Comparison of ENCODE assay signal across 21 mouse cellular contexts in genomic region chr3:9425661-9426060, GRCm38 (mm10).
DNase-seq lines count a peak whose midpoint lies in the region; ATAC-seq and TF ChIP-seq lines count a peak whose summit lies in the region.
"Had no signal": no experiment of that assay in that cellular context is flagged by ENCODE, and none has a peak within 500 bp of the region (broad histone marks: within the 10 kb centered on the region; RNA-seq: fewer than 3 reads in every experiment).

No protein-coding gene starts in this region.

- peak; percentile 22 for DNase-seq in forebrain, embryonic 11.5 days (ENCODE audit: low spot score)
- peak; percentile 66 for DNase-seq in heart, adult 11 months
- no peak for DNase-seq in heart, adult 8-10 months (ENCODE audit: low spot score)
- DNase-seq in midbrain, embryonic 11.5 days (ENCODE audit: low spot score, missing footprints): peak; percentile 59
- DNase-seq in midbrain, postnatal 0 days (ENCODE audit: low spot score): no peak
- DNase-seq: adrenal gland, adult 2 months; adrenal gland, adult 8-10 months; adrenal gland, postnatal 10 days; adrenal gland, postnatal 14 days; adrenal gland, postnatal 25 days; adrenal gland, postnatal 36 days; B cell, adult 2 months; cerebellum, adult 11 months; cerebellum, adult 11-12 months; cerebellum, adult 18-20 months had no signal

- H3K9me3 ChIP-seq in forebrain, embryonic 11.5 days (ENCODE audit: control insufficient read depth, low read length): no peaks in the 10 kb centered on the region
- H3K9me3 ChIP-seq in forebrain, embryonic 13.5 days (replicated peaks): no peaks in the 10 kb centered on the region
- no peaks in the 10 kb centered on the region for H3K9me3 ChIP-seq in midbrain, embryonic 11.5 days (ENCODE audit: control insufficient read depth, low read length)
- H3K9me3 ChIP-seq in midbrain, postnatal 0 days (ENCODE audit: low read length): no peaks in the 10 kb centered on the region
- H3K9me3 ChIP-seq: G1E had no signal

- 95% methylated on average over 5 of the region's 5 CpGs for WGBS in forebrain, embryonic 11.5 days
- WGBS in forebrain, embryonic 13.5 days: 94% methylated on average over 5 of the region's 5 CpGs
- 93% methylated on average over 5 of the region's 5 CpGs for whole genome bisulfite sequencing in midbrain, embryonic 11.5 days
- 92% methylated on average over 5 of the region's 5 CpGs for WGBS in midbrain, postnatal 0 days

- H3K4me2 ChIP-seq in forebrain, embryonic 11.5 days (ENCODE audit: low read depth, low read length, severe bottlenecking): no peak overlapping the region
- no peak overlapping the region for H3K4me2 ChIP-seq in forebrain, embryonic 13.5 days
- H3K4me2 ChIP-seq in midbrain, embryonic 11.5 days: no peak overlapping the region
- no peak overlapping the region for H3K4me2 ChIP-seq in midbrain, postnatal 0 days (ENCODE audit: low read depth, low read length, poor library complexity, severe bottlenecking)

- no peak for TF ChIP-seq CTCF in midbrain, postnatal 0 days (IDR thresholded peaks at IDR 0.05)

- H3K27ac ChIP-seq in forebrain, embryonic 11.5 days (ENCODE audit: low read depth, low read length): no peak overlapping the region
- no peak overlapping the region for H3K27ac ChIP-seq in forebrain, embryonic 13.5 days
- no peak overlapping the region for H3K27ac ChIP-seq in midbrain, embryonic 11.5 days (ENCODE audit: low read depth, low read length)
- H3K27ac ChIP-seq in midbrain, postnatal 0 days (ENCODE audit: low read depth, low read length): no peak overlapping the region

- no peak overlapping the region for H3K9ac ChIP-seq in forebrain, embryonic 11.5 days (ENCODE audit: low read length)
- no peak overlapping the region for H3K9ac ChIP-seq in forebrain, embryonic 13.5 days
- no peak overlapping the region for H3K9ac ChIP-seq in midbrain, embryonic 11.5 days (ENCODE audit: low read length)
- no peak overlapping the region for H3K9ac ChIP-seq in midbrain, postnatal 0 days (replicated peaks; ENCODE audit: low read length, poor library complexity, severe bottlenecking)

- no peaks in the 10 kb centered on the region for H3K36me3 ChIP-seq in forebrain, embryonic 11.5 days (ENCODE audit: control insufficient read depth, insufficient read depth, low read length)
- no peaks in the 10 kb centered on the region for H3K36me3 ChIP-seq in forebrain, embryonic 13.5 days (ENCODE audit: poor library complexity, severe bottlenecking)
- no peaks in the 10 kb centered on the region for H3K36me3 ChIP-seq in midbrain, embryonic 11.5 days (ENCODE audit: control insufficient read depth, insufficient read depth, low read length)
- 0 out of 2 replicates have a peak, but pooled peaks cover 2% of the 10 kb centered on the region for H3K36me3 ChIP-seq in midbrain, postnatal 0 days (ENCODE audit: insufficient read depth, low read length)

- H3K4me3 ChIP-seq in forebrain, embryonic 11.5 days (ENCODE audit: low read depth, low read length): no peak overlapping the region
- H3K4me3 ChIP-seq in forebrain, embryonic 13.5 days: no peak overlapping the region
- no peak overlapping the region for H3K4me3 ChIP-seq in midbrain, embryonic 11.5 days (ENCODE audit: low read depth, low read length)
- no peak overlapping the region for H3K4me3 ChIP-seq in midbrain, postnatal 0 days (ENCODE audit: low read depth, low read length)

- H3K27me3 ChIP-seq in forebrain, embryonic 11.5 days (ENCODE audit: control insufficient read depth, insufficient read depth, low read length): no peaks in the 10 kb centered on the region
- no peaks in the 10 kb centered on the region for H3K27me3 ChIP-seq in forebrain, embryonic 13.5 days
- no peaks in the 10 kb centered on the region for H3K27me3 ChIP-seq in midbrain, embryonic 11.5 days (ENCODE audit: control insufficient read depth, insufficient read depth, low read length)
- H3K27me3 ChIP-seq in midbrain, postnatal 0 days (ENCODE audit: insufficient read depth, low read length): no peaks in the 10 kb centered on the region
- H3K27me3 ChIP-seq: CH12.LX, Patski had no signal

- H3K4me1 ChIP-seq in forebrain, embryonic 11.5 days (replicated peaks; ENCODE audit: control insufficient read depth, insufficient read depth, low read length): no peaks in the 10 kb centered on the region
- no peaks in the 10 kb centered on the region for H3K4me1 ChIP-seq in forebrain, embryonic 13.5 days
- no peaks in the 10 kb centered on the region for H3K4me1 ChIP-seq in midbrain, embryonic 11.5 days (ENCODE audit: control insufficient read depth, insufficient read depth, low read length)
- H3K4me1 ChIP-seq in midbrain, postnatal 0 days (ENCODE audit: insufficient read depth, low read length): no peaks in the 10 kb centered on the region

- ATAC-seq in forebrain, embryonic 11.5 days (replicated peaks; ENCODE audit: low FRiP score): no peak
- no peak for ATAC-seq in forebrain, embryonic 13.5 days
- no peak for ATAC-seq in midbrain, embryonic 11.5 days (ENCODE audit: low FRiP score)
- no peak for ATAC-seq in midbrain, postnatal 0 days (ENCODE audit: low FRiP score)
- ATAC-seq: activated CD4-positive, CD25-positive, alpha-beta regulatory T cell, adult 4 months; CD4-positive, CD25-positive, alpha-beta regulatory T cell, adult 4 months; Patski had no signal

Comparison
In these comparisons a context has a peak if more than half of its experiments do, and no peak if none do; other contexts are left out.
1. DNase-seq: peak in forebrain, embryonic 11.5 days (single experiment), heart, adult 11 months (single experiment) and midbrain, embryonic 11.5 days (single experiment); none in heart, adult 8-10 months (single experiment) and midbrain, postnatal 0 days (single experiment).